Mouse (Mus musculus) v-Abl transformed pro-B cells (cell line): Measurements from ENCODE around the gene Gucd1.
"Not testable (repeated sequence)": the region's sequence is repeated elsewhere in the genome, so short reads cannot be mapped to it uniquely, and the experiment has no call there.

Source experiments
- in situ Hi-C, 2 experiments: fragments of 400-800 bp; cut with MboI; formaldehyde crosslinking; loops; one replicate each; pipeline ENCODE4 v1.15.1; 2025; ENCODE audit not compliant: unreplicated experiment in 2 of 2

Gucd1 gene

GRCm38 (mm10) chr10:75407741-75408140, 110.0 kb downstream of the Gucd1 start:
- in situ Hi-C loops = no loop called here

GRCm38 (mm10) chr10:75406755-75407154, 111.0 kb downstream of the Gucd1 start:
- in situ Hi-C loops = no loop called here

GRCm38 (mm10) chr10:75405916-75406315, 111.9 kb downstream of the Gucd1 start:
- in situ Hi-C loops = no loop called here

- in situ Hi-C loops = no loop called here
Observed at GRCm38 (mm10) chr10:75400958-75401357, 116.8 kb downstream of the Gucd1 start, which contains the start of gene Upb1. Upb1 (plus strand) TSS chr10:75401115.

- in situ Hi-C loops = no loop called here
Observed at GRCm38 (mm10) chr10:75396966-75397365, 120.8 kb downstream of the Gucd1 start.

GRCm38 (mm10) chr10:75394796-75395195, 123.0 kb downstream of the Gucd1 start:
- in situ Hi-C loops = no loop called here

GRCm38 (mm10) chr10:75390832-75391231, 126.9 kb downstream of the Gucd1 start:
- in situ Hi-C loops = no loop called here

- in situ Hi-C loops = no loop called here
Observed at GRCm38 (mm10) chr10:75390156-75390555, 127.6 kb downstream of the Gucd1 start.

GRCm38 (mm10) chr10:75378688-75379087, 139.1 kb downstream of the Gucd1 start:
- in situ Hi-C loops = no loop called here

GRCm38 (mm10) chr10:75373655-75374351, 144.0 kb downstream of the Gucd1 start:
- in situ Hi-C loops = not testable (repeated sequence)

- in situ Hi-C loops = no loop called here
Observed at GRCm38 (mm10) chr10:75365231-75365633, 152.5 kb downstream of the Gucd1 start.

GRCm38 (mm10) chr10:75364796-75365195, 153.0 kb downstream of the Gucd1 start:
- in situ Hi-C loops = no loop called here

GRCm38 (mm10) chr10:75364214-75364690, 153.5 kb downstream of the Gucd1 start:
- in situ Hi-C loops = not testable (repeated sequence)

- in situ Hi-C loops = no loop called here
Observed at GRCm38 (mm10) chr10:75355341-75355740, 162.4 kb downstream of the Gucd1 start.

GRCm38 (mm10) chr10:75353838-75354241, 163.9 kb downstream of the Gucd1 start:
- in situ Hi-C loops = not testable (repeated sequence)

- in situ Hi-C loops = no loop called here
Observed at GRCm38 (mm10) chr10:75352541-75352940, 165.2 kb downstream of the Gucd1 start.

GRCm38 (mm10) chr10:75350564-75350963, 167.2 kb downstream of the Gucd1 start:
- in situ Hi-C loops = no loop called here

GRCm38 (mm10) chr10:75345265-75345664, 172.5 kb downstream of the Gucd1 start:
- in situ Hi-C loops = no loop called here

GRCm38 (mm10) chr10:75344563-75344962, 173.2 kb downstream of the Gucd1 start:
- in situ Hi-C loops = not testable (repeated sequence)

- in situ Hi-C loops = no loop called here
Observed at GRCm38 (mm10) chr10:75341936-75342335, 175.8 kb downstream of the Gucd1 start.

- in situ Hi-C loops = no loop called here
Observed at GRCm38 (mm10) chr10:75339377-75339776, 178.4 kb downstream of the Gucd1 start.

GRCm38 (mm10) chr10:75338852-75339251, 178.9 kb downstream of the Gucd1 start:
- in situ Hi-C loops = no loop called here
